Comparison of ENCODE assay signal across 19 mouse cellular contexts in genomic region chr17:79982955-79983529, GRCm38 (mm10).
DNase-seq lines count a peak whose midpoint lies in the region; ATAC-seq and TF ChIP-seq lines count a peak whose summit lies in the region.
"Had no signal": no experiment of that assay in that cellular context is flagged by ENCODE, and none has a peak within 500 bp of the region (broad histone marks: within the 10 kb centered on the region; RNA-seq: fewer than 3 reads in every experiment).

No protein-coding gene starts in this region.

- no peaks in the 10 kb centered on the region for H3K36me3 ChIP-seq in intestine, embryonic 14.5 days (ENCODE audit: control insufficient read depth, insufficient read depth, low read length)
- H3K36me3 ChIP-seq in intestine, postnatal 0 days (ENCODE audit: control insufficient read depth, insufficient read depth): no peaks in the 10 kb centered on the region
- H3K36me3 ChIP-seq in neural tube, embryonic 15.5 days: no peaks in the 10 kb centered on the region
- H3K36me3 ChIP-seq in embryonic facial prominence, embryonic 14.5 days (ENCODE audit: control insufficient read depth, insufficient read depth, low read length): no peaks in the 10 kb centered on the region
- no peaks in the 10 kb centered on the region for H3K36me3 ChIP-seq in neural tube, embryonic 13.5 days
- H3K36me3 ChIP-seq: forebrain, embryonic 10.5 days; heart, embryonic 12.5 days; liver, embryonic 12.5 days had no signal

- H3K4me2 ChIP-seq in intestine, embryonic 14.5 days (ENCODE audit: low read length): 0 out of 2 replicates have a peak overlapping the region, but pooled peaks have one; percentile 10
- H3K4me2 ChIP-seq in intestine, postnatal 0 days (replicated peaks; ENCODE audit: low read depth): no peak overlapping the region
- H3K4me2 ChIP-seq in neural tube, embryonic 15.5 days: no peak overlapping the region
- H3K4me2 ChIP-seq in embryonic facial prominence, embryonic 14.5 days (ENCODE audit: low read depth, low read length): no peak overlapping the region
- H3K4me2 ChIP-seq in neural tube, embryonic 13.5 days: no peak overlapping the region
- H3K4me2 ChIP-seq: heart, embryonic 12.5 days; liver, embryonic 12.5 days; lung, embryonic 14.5 days had no signal

- H3K27me3 ChIP-seq in intestine, embryonic 14.5 days (replicated peaks; ENCODE audit: control insufficient read depth, insufficient read depth, low read length): no peaks in the 10 kb centered on the region
- H3K27me3 ChIP-seq in intestine, postnatal 0 days (replicated peaks; ENCODE audit: control insufficient read depth, insufficient read depth, low read length): no peaks in the 10 kb centered on the region
- no peaks in the 10 kb centered on the region for H3K27me3 ChIP-seq in neural tube, embryonic 15.5 days (replicated peaks)
- no peaks in the 10 kb centered on the region for H3K27me3 ChIP-seq in embryonic facial prominence, embryonic 14.5 days (replicated peaks; ENCODE audit: control insufficient read depth, insufficient read depth, low read length)
- H3K27me3 ChIP-seq in neural tube, embryonic 13.5 days: no peaks in the 10 kb centered on the region
- H3K27me3 ChIP-seq: heart, embryonic 12.5 days had no signal

- H3K9ac ChIP-seq in intestine, embryonic 14.5 days (ENCODE audit: low read length): no peak overlapping the region
- H3K9ac ChIP-seq in intestine, postnatal 0 days (ENCODE audit: low read depth, low read length): no peak overlapping the region
- no peak overlapping the region for H3K9ac ChIP-seq in neural tube, embryonic 15.5 days (replicated peaks)
- peak overlapping the region; percentile 40; the same call in 1 of the 2 replicates for H3K9ac ChIP-seq in embryonic facial prominence, embryonic 14.5 days (ENCODE audit: low read depth, low read length)
- 0 out of 2 replicates have a peak overlapping the region, but pooled peaks have one; percentile 22 for H3K9ac ChIP-seq in neural tube, embryonic 13.5 days
- H3K9ac ChIP-seq: heart, embryonic 12.5 days; liver, embryonic 12.5 days; lung, embryonic 14.5 days had no signal

- peaks cover 14% of the 10 kb centered on the region for H3K4me1 ChIP-seq in intestine, embryonic 14.5 days (replicated peaks; ENCODE audit: control insufficient read depth, insufficient read depth, low read length)
- peaks cover 12% of the 10 kb centered on the region; the same call in 1 of the 2 replicates for H3K4me1 ChIP-seq in intestine, postnatal 0 days (replicated peaks; ENCODE audit: control insufficient read depth, insufficient read depth, low read length)
- H3K4me1 ChIP-seq in neural tube, embryonic 15.5 days: peaks cover 13% of the 10 kb centered on the region
- H3K4me1 ChIP-seq in embryonic facial prominence, embryonic 14.5 days (ENCODE audit: control insufficient read depth, insufficient read depth, low read length): peaks cover 14% of the 10 kb centered on the region
- H3K4me1 ChIP-seq in neural tube, embryonic 13.5 days (replicated peaks): peaks cover 10% of the 10 kb centered on the region

- WGBS in intestine, embryonic 14.5 days: 26% methylated on average over 8 of the region's 8 CpGs
- WGBS in intestine, postnatal 0 days: 45% methylated on average over 8 of the region's 8 CpGs
- 48% methylated on average over 8 of the region's 8 CpGs for WGBS in neural tube, embryonic 15.5 days
- WGBS in embryonic facial prominence, embryonic 14.5 days: 24% methylated on average over 8 of the region's 8 CpGs
- WGBS in neural tube, embryonic 13.5 days: 48% methylated on average over 8 of the region's 8 CpGs

- no peak for TF ChIP-seq CTCF in intestine, postnatal 0 days (IDR thresholded peaks at IDR 0.05; ENCODE audit: low read depth)

- H3K9me3 ChIP-seq in intestine, embryonic 14.5 days (ENCODE audit: control insufficient read depth, low read length): no peaks in the 10 kb centered on the region
- no peaks in the 10 kb centered on the region for H3K9me3 ChIP-seq in intestine, postnatal 0 days (ENCODE audit: control insufficient read depth)
- H3K9me3 ChIP-seq in neural tube, embryonic 15.5 days (replicated peaks): no peaks in the 10 kb centered on the region
- no peaks in the 10 kb centered on the region for H3K9me3 ChIP-seq in embryonic facial prominence, embryonic 14.5 days (ENCODE audit: control insufficient read depth, low read length)
- no peaks in the 10 kb centered on the region for H3K9me3 ChIP-seq in neural tube, embryonic 13.5 days
- H3K9me3 ChIP-seq: forebrain, embryonic 10.5 days had no signal

- no peak for ATAC-seq in intestine, embryonic 14.5 days (replicated peaks; ENCODE audit: low FRiP score, low TSS enrichment, low read depth)
- no peak for ATAC-seq in intestine, postnatal 0 days
- ATAC-seq in neural tube, embryonic 15.5 days (ENCODE audit: low FRiP score): no peak
- no peak for ATAC-seq in embryonic facial prominence, embryonic 14.5 days (ENCODE audit: low read depth)
- ATAC-seq in neural tube, embryonic 13.5 days (ENCODE audit: low read depth): no peak
- ATAC-seq: hindbrain, embryonic 16.5 days; liver, embryonic 12.5 days had no signal

- no peak overlapping the region for H3K27ac ChIP-seq in intestine, embryonic 14.5 days (ENCODE audit: low read depth)
- H3K27ac ChIP-seq in intestine, postnatal 0 days (ENCODE audit: low read depth, low read length): no peak overlapping the region
- H3K27ac ChIP-seq in neural tube, embryonic 15.5 days (replicated peaks): no peak overlapping the region
- no peak overlapping the region for H3K27ac ChIP-seq in embryonic facial prominence, embryonic 14.5 days (replicated peaks; ENCODE audit: low read depth, low read length)
- no peak overlapping the region for H3K27ac ChIP-seq in neural tube, embryonic 13.5 days (replicated peaks)
- H3K27ac ChIP-seq: liver, embryonic 12.5 days had no signal

- DNase-seq in intestine, embryonic 14.5 days (ENCODE audit: low spot score): no peak
- DNase-seq in neural tube, embryonic 10.5 days (ENCODE audit: extremely low spot score, low spot score): peak; percentile 32
- DNase-seq in embryonic facial prominence, embryonic 14.5 days (ENCODE audit: low spot score): no peak
- DNase-seq in frontal cortex, postnatal 36 days (ENCODE audit: low spot score in 2 of 2): no peak
- no peak for DNase-seq in left cerebral cortex, adult 11 months (ENCODE audit: low spot score)
- DNase-seq: cerebellum, adult 9-10 months; heart, postnatal 36 days; kidney, adult 11 months; lung, embryonic 14.5 days; lung, postnatal 36 days; right cerebral cortex, postnatal 14 days; spleen, adult 18-20 months had no signal

- H3K4me3 ChIP-seq in intestine, embryonic 14.5 days (ENCODE audit: low read depth, low read length): no peak overlapping the region
- H3K4me3 ChIP-seq in intestine, postnatal 0 days (ENCODE audit: low read depth, low read length): no peak overlapping the region
- H3K4me3 ChIP-seq in neural tube, embryonic 15.5 days (replicated peaks): no peak overlapping the region
- H3K4me3 ChIP-seq in embryonic facial prominence, embryonic 14.5 days (ENCODE audit: low read depth, low read length): no peak overlapping the region
- no peak overlapping the region for H3K4me3 ChIP-seq in neural tube, embryonic 13.5 days
- H3K4me3 ChIP-seq: forebrain, embryonic 10.5 days; heart, embryonic 12.5 days; liver, embryonic 12.5 days had no signal

Comparison
In these comparisons a context has a peak if more than half of its experiments do, and no peak if none do; other contexts are left out.
1. H3K9ac ChIP-seq: peak in embryonic facial prominence, embryonic 14.5 days (single experiment) and neural tube, embryonic 13.5 days (single experiment); none in intestine, embryonic 14.5 days (single experiment), intestine, postnatal 0 days (single experiment) and neural tube, embryonic 15.5 days (single experiment).